ENCODE assay signal across 22 mouse cellular contexts in genomic region chr9:45308521-45308920, GRCm38 (mm10). TPM values are rescaled to one million over a fixed set of nuclear protein-coding genes. Genes with fewer than 3 reads are reported as not detected.
DNase-seq lines count a peak whose midpoint lies in the region; ATAC-seq and TF ChIP-seq lines count a peak whose summit lies in the region.
"Had no signal": no experiment of that assay in that cellular context is flagged by ENCODE, and none has a peak within 500 bp of the region (broad histone marks: within the 10 kb centered on the region; RNA-seq: fewer than 3 reads in every experiment).

No protein-coding gene starts in this region.

- 0 out of 2 replicates have a peak overlapping the region, but pooled peaks have one; percentile 13 for H3K27ac ChIP-seq in stomach, postnatal 0 days (replicated peaks)
- H3K27ac ChIP-seq: embryonic facial prominence, embryonic 10.5 days; embryonic facial prominence, embryonic 12.5 days; forebrain, embryonic 13.5 days; forebrain, embryonic 15.5 days had no signal

- no peak overlapping the region for H3K9ac ChIP-seq in stomach, postnatal 0 days (ENCODE audit: low read length)
- H3K9ac ChIP-seq: embryonic facial prominence, embryonic 12.5 days; forebrain, embryonic 13.5 days; forebrain, embryonic 15.5 days; forebrain, postnatal 0 days had no signal

- TF ChIP-seq EP300 in stomach, postnatal 0 days (optimal IDR thresholded peaks at IDR 0.05): no peak

- H3K4me2 ChIP-seq in stomach, postnatal 0 days (replicated peaks; ENCODE audit: low read depth): no peak overlapping the region
- H3K4me2 ChIP-seq: embryonic facial prominence, embryonic 12.5 days; forebrain, embryonic 13.5 days; forebrain, embryonic 15.5 days had no signal

- 71% methylated on average over 5 of the region's 5 CpGs for WGBS in stomach, postnatal 0 days

- TF ChIP-seq CTCF in stomach, postnatal 0 days (IDR thresholded peaks at IDR 0.05; ENCODE audit: low read depth): no peak

- H3K9me3 ChIP-seq in stomach, postnatal 0 days (ENCODE audit: control insufficient read depth, low read length): no peaks in the 10 kb centered on the region
- H3K9me3 ChIP-seq: embryonic facial prominence, embryonic 10.5 days; embryonic facial prominence, embryonic 12.5 days; forebrain, embryonic 13.5 days; forebrain, embryonic 15.5 days; G1E had no signal

- H3K4me3 ChIP-seq in stomach, postnatal 0 days (ENCODE audit: low read depth, low read length): no peak overlapping the region
- H3K4me3 ChIP-seq: embryonic facial prominence, embryonic 10.5 days; embryonic facial prominence, embryonic 12.5 days; forebrain, embryonic 13.5 days; forebrain, embryonic 15.5 days had no signal

- intact Hi-C loops in heart, postnatal 25 days (cut with DNase I): no loop called here

- ATAC-seq in stomach, postnatal 0 days (ENCODE audit: low FRiP score, low TSS enrichment): no peak
- ATAC-seq: activated CD4-positive, CD25-positive, alpha-beta regulatory T cell, adult 4 months; CD4-positive, CD25-positive, alpha-beta regulatory T cell, adult 4 months; forebrain, embryonic 13.5 days; forebrain, embryonic 15.5 days; forebrain, postnatal 0 days; Patski had no signal

- no peaks in the 10 kb centered on the region for H3K4me1 ChIP-seq in stomach, postnatal 0 days (replicated peaks; ENCODE audit: control insufficient read depth, insufficient read depth)
- H3K4me1 ChIP-seq: embryonic facial prominence, embryonic 10.5 days; embryonic facial prominence, embryonic 12.5 days; forebrain, embryonic 13.5 days; forebrain, embryonic 15.5 days had no signal

- H3K36me3 ChIP-seq in stomach, postnatal 0 days (ENCODE audit: control insufficient read depth, insufficient read depth, low read length): no peaks in the 10 kb centered on the region
- H3K36me3 ChIP-seq: embryonic facial prominence, embryonic 10.5 days; embryonic facial prominence, embryonic 12.5 days; forebrain, embryonic 15.5 days; G1E had no signal

- no peaks in the 10 kb centered on the region for H3K27me3 ChIP-seq in stomach, postnatal 0 days (ENCODE audit: control insufficient read depth, insufficient read depth, low read length)
- H3K27me3 ChIP-seq: embryonic facial prominence, embryonic 12.5 days; forebrain, embryonic 13.5 days; forebrain, embryonic 15.5 days had no signal

- peak; percentile 58 for DNase-seq in adrenal gland, adult 2 months
- DNase-seq in adrenal gland, adult 8-10 months: no peak
- DNase-seq in 3T3-L1 (ENCODE audit: low read depth, low spot score): peak; percentile 12
- DNase-seq in stomach, postnatal 0 days (ENCODE audit: low spot score): no peak
- no peak for DNase-seq in heart, postnatal 25 days (ENCODE audit: low spot score)
- DNase-seq: adrenal gland, postnatal 25 days; cerebellum, adult 11-12 months; cerebellum, adult 2 months; cerebellum, adult 9-10 months; cerebellum, postnatal 10 days; cerebellum, postnatal 25 days; forebrain, postnatal 0 days had no signal

RNA-seq across cellular contexts. Expression of gene Tmprss13, which starts 10.4 kb away (rescaled TPM):
- under 1 TPM; 0.26 to 0.73 TPM for total RNA-seq in adrenal gland, adult 2 months (2021)
- 0.15 and 0.31 TPM in 2 replicates for polyA plus RNA-seq in adrenal gland, adult 2 months (2012; rRNA removed)
- total RNA-seq in adrenal gland, adult 8-10 months (2022): under 1 TPM; 0.18 to 0.87 (median 0.52) TPM
- polyA plus RNA-seq in stomach, postnatal 0 days (2015; fragmentation: Nextera tagmentation; extraction: Ambion mirVana): 33.1 and 33.6 TPM in 2 replicates
- total RNA-seq in heart, postnatal 25 days (2021): 1 to 10 TPM; 3.6 to 3.7 TPM
- total RNA-seq: CH12.LX; forebrain, postnatal 0 days had no signal
- polyA plus RNA-seq: cerebellum, adult 2 months; cortical plate, adult 2 months; forebrain, embryonic 13.5 days; forebrain, embryonic 15.5 days; G1E; Patski had no signal

RNA-seq across cellular contexts. Expression of gene Il10ra, which starts 39.6 kb away (rescaled TPM):
- 1 to 10 TPM; 2.3 to 3.7 TPM for total RNA-seq in adrenal gland, adult 2 months (2021)
- 3.1 and 3.6 TPM in 2 replicates for polyA plus RNA-seq in adrenal gland, adult 2 months (2012; rRNA removed)
- total RNA-seq in adrenal gland, adult 8-10 months (2022): 1 to 10 TPM; 4.3 to 5.5 (median 5.3) TPM
- 1.0 and 1.1 TPM in 2 replicates for polyA plus RNA-seq in stomach, postnatal 0 days (2015; fragmentation: Nextera tagmentation; extraction: Ambion mirVana)
- total RNA-seq in heart, postnatal 25 days (2021): 1 to 10 TPM; 2.2 to 2.3 TPM
- polyA plus RNA-seq: Patski had no signal

Comparison
In these comparisons a context has a peak if more than half of its experiments do, and no peak if none do; other contexts are left out.
1. DNase-seq: peak in adrenal gland, adult 2 months (single experiment) and 3T3-L1 (single experiment); none in adrenal gland, adult 8-10 months (single experiment), stomach, postnatal 0 days (single experiment) and heart, postnatal 25 days (single experiment).